Mouse (Mus musculus): Measurements from ENCODE around the gene Ugcg.

GRCm38 (mm10) chr4:59156897-59157592 is 32.0 kb upstream of the Ugcg start:
- TF ChIP-seq CTCF (IDR thresholded peaks at IDR 0.05; ENCODE audit: insufficient read depth, low read length) (no peak), POLR2A (IDR thresholded peaks at IDR 0.05; ENCODE audit: borderline replicate concordance, extremely low read depth, low read depth, low read length) (no peak)
